Mouse (Mus musculus) thymus, postnatal 4 days (tissue): ENCODE results near the gene Gm4312.
"Not testable (repeated sequence)": the region's sequence is repeated elsewhere in the genome, so short reads cannot be mapped to it uniquely, and the experiment has no call there.

Experiments
- DNase-seq: peaks from one replicate; pipeline ENCODE4 v3.0.0; 2021

Gm4312 gene

DNA sequence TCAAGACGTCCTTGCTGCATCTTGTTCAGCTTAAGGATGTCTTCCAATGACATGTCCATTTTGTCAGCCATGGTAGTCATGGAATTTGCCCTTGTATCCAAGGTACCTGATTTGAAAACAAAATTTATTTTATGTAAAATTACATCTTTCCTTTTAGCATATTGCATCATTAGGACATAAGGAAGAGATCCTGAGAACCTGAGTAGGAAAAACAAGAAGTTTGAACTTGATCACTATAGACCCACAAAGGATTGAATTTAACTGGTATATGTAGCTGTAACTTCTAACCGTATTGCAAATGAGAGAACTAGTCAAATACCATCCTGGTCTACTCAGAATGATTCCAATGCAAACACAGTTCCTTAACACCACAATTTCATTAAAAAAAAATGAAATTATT, at the start of gene Gm4312:
Gene Gm4312 (minus strand): TSS at position 101 of the 400 bp plus-strand sequence.
- not testable (repeated sequence) for DNase-seq

GRCm38 (mm10) chr10:100427592-100427991, 45.2 kb upstream of the Gm4312 start:
- no peak for DNase-seq

GRCm38 (mm10) chr10:100415566-100415965, 33.2 kb upstream of the Gm4312 start:
- no peak for DNase-seq

DNA sequence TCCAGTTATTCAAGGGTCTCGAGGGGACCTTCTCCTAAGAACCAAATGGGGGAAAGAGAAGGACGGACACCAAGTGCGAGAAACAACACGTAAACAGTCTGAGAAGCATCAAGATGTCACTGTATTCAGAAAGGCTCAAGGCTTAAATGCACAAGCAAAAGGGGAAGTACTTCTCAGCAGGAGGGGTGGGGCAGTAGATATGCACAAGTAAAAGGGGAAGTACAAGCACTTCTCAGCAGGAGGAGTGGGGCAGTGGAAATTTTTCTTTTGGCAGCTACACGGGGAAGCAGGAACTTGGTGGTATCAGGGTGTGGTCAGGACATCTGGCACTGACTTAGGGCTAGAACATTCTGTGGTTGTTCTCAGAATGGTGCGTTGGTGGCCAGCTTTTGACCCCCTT, 19.9 kb upstream of the Gm4312 start:
- DNase-seq: not testable (repeated sequence)

- DNase-seq: not testable (repeated sequence)
These were observed 21.3 kb downstream of the Gm4312 start, which contains the start of gene Gm4307 for GRCm38 (mm10) chr10:100361038-100361437. TSS of gene Gm4307 (plus strand) at chr10:100361338.

DNA sequence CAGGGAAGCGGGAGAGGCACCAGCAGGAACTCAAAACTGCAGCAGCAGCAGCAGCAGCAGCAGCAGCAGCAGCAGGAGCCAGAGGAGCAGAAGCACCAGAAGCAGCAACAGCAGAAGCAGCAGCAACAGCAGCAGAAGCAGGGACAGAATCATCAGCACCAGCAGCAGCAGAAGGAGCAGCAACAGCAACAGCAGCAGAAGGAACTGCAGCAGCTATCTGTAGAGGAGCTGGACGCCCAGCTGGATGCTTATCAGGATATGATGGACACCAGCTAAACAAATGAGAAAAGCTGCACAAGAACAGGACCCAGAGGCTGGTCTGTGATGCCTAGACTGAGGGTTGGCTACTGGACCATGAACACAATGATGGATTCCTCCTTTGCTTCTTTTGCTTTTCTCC, 25.5 kb downstream of the Gm4312 start:
- DNase-seq: peak; percentile 7

- DNase-seq: not testable (repeated sequence)
These were observed 31.6 kb downstream of the Gm4312 start, which contains the start of gene Gm4305 for GRCm38 (mm10) chr10:100350793-100351192. TSS of gene Gm4305 (plus strand) at chr10:100351093.

DNA sequence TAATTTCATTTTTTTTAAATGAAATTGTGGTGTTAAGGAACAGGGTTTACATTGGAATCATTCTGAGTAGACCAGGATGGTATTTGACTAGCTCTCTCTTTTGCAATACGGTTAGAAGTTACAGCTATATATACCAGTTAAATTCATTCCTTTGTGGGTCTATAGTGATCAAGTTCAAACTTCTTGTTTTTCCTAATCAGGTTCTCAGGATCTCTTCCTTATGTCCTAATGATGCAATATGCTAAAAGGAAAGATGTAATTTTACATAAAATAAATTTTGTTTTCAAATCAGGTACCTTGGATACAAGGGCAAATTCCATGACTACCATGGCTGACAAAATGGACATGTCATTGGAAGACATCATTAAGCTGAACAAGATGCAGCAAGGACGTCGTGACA, 36.7 kb downstream of the Gm4312 start, which contains the start of gene Gm4303:
Gene Gm4303 (plus strand): TSS at position 301 of the 400 bp plus-strand sequence.
- not testable (repeated sequence) for DNase-seq

GRCm38 (mm10) chr10:100340536-100340935, 41.8 kb downstream of the Gm4312 start, which contains the start of gene Gm4302:
TSS of gene Gm4302 (plus strand) at chr10:100340836.
- DNase-seq: not testable (repeated sequence)

DNA sequence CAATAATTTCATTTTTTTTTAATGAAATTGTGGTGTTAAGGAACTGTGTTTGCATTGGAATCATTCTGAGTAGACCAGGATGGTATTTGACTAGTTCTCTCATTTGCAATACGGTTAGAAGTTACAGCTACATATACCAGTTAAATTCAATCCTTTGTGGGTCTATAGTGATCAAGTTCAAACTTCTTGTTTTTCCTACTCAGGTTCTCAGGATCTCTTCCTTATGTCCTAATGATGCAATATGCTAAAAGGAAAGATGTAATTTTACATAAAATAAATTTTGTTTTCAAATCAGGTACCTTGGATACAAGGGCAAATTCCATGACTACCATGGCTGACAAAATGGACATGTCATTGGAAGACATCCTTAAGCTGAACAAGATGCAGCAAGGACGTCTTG, 47.0 kb downstream of the Gm4312 start, which contains the start of gene Gm4301:
Gene Gm4301 (plus strand): TSS at position 301 of the 400 bp plus-strand sequence.
- DNase-seq: not testable (repeated sequence)
